Mouse (Mus musculus) heart, postnatal 25 days (tissue): ENCODE measurements at regions not wholly inside any gene's neighbourhood (a gene's known extent, or its start where the extent isn't known, plus 50 kb on each side); places are given as distances from the start of the nearest gene placed in this dataset.
A peak's percentile ranks its signal among the peaks of the same experiment; 100 is the strongest.

Source experiments
- DNase-seq: peaks from one replicate; pipeline ENCODE4 v3.0.0; 2022; ENCODE audit warnings: low spot score
- intact Hi-C: fragments of 180-260 bp; cut with DNase I; formaldehyde crosslinking; loops from one replicate; pipeline ENCODE4 v1.15.1; 2025

DNA sequence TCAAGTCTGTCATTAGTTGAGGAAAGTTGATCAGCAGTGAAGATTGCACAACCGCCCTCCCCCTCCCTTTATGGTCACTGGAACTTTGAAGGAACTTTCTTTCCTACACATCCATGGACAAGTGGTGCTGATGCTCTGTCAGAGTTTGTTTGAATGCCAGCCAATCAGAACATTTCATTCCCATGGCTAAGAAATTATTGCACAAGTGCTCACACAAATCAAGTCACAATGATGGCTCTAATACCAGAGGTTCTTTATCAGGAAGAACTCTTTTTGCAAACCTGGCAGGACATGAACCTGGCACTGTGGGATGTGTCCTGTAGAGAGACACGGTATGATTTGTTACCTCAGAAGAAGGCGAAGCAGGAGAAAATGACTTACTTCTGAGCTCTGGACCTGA is 54.3 kb upstream of the Spry2 start:
- no peak for DNase-seq
- intact Hi-C loops = no loop called here

DNA sequence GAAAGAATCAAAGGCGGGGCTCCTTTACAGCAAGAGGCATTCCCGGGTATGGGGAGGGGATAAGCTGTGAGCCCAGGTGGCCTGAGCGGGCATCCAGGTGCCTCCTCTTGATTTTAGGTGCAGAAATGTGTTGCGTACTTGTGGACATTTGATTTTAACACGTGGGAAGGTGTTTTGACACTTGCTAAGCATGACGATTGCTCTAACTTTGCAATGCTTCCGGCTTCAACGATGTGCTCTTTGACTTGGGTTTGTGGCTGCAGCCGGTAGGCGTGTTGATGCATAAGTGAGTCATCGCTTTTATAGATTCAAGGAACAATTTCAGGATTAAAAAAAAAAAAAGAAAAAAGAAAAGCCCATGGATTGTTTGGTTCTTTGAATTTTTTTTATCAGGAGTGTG is 58.5 kb upstream of the Spry2 start:
- DNase-seq = no peak
- intact Hi-C loops = no loop called here

- intact Hi-C loops = no loop called here
- no peak for DNase-seq
Measured at GRCm38 (mm10) chr14:105956796-105957195, 60.2 kb upstream of the Spry2 start.

DNA sequence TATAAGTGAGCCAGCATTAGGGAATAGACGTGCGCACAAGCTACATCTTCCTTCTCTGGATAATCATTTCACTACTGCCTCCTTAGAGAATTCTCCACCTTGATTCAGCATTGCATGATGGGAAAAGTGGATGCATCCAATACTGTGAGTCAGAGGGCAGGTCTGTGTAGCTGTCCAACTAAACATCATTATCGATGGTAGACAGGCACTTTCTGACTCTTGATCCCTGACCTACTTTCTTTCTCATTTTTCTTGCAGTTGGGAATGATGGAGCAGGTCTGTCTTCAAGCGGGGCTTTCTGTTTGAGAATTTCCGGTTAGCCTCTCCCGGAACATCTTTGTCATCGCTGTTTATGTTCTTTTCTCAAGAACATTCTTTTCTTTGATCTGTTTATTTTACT is 61.4 kb upstream of the Spry2 start:
- no peak for DNase-seq
- intact Hi-C loops = no loop called here

DNA sequence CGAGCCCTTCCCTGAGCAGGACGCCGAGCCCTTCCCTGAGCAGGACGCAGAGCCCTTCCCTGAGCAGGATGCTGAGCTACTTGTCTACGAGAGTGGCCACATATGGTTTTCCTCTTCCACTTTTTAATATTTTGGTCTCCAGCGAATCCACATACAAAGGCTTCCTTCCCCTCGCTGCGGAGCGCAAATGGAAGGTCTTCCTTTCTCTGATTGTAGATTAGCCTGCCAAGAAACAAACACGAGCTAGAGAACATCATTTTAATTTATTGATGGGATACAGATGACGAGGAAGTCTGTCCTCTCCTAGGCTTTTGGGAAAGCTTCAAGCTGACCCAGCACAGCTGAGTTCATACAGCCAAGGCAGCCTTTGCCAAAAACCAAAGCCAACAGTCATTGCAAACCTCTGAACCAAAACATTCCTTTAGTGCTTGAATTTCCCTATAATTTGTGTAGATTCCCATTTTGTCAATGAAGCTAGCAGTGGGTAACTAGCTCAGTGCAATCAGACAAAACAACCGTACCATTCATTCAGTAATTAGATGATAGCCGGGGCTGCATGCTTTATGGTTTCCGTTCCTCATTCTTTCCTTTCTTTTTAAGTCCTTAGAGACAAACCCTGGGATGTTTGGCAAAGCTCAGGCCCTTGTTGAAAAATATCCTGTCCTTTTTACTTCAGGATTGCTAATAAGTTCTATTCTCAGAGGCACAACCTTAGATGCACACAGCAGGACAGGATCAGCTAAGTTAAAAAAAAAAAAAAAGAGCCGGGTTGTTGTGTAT is 83.1 kb upstream of the Spry2 start:
- DNase-seq = peak; percentile 17
- intact Hi-C loops = no loop called here

DNA sequence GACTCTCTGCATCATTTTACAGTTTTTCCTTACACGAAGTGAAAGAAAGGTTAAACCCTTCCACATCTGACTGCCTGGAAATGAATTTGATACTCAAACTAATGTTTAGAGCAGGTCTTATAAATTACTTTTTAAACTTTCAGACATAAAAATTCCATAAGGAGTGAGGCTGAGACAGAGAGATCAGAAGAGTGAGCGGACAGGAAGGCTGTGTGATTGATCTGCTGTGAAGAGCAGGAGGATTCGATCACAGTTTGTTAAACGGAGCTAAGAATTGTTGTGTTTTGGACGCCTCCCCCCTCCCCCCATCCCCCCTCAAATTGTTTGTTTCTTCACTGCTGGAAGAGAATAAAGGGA is 83.7 kb upstream of the Spry2 start:
- DNase-seq = no peak
- intact Hi-C loops = no loop called here

- intact Hi-C loops = no loop called here
- peak; percentile 3 for DNase-seq
Measured at GRCm38 (mm10) chr14:105987341-105987882, 90.8 kb upstream of the Spry2 start.

DNA sequence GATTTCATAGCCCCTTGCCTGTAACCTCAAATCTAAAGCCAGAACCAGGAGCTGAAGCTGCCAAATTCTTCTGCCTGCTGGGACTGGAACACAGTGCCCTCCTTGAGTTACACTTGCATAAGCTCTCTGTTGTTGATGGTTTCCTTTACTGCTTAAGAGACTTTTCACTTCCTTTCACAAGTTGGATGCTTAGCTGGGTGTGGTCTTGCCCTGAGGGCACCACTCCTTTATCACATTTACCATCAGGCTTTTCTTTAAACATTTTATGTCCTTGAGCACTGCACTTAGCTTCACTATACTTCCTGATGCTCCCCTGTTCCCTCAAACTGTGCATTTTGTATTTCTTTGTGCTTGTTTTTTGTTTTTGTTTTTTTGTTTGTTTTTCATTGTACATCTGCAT is 92.1 kb upstream of the Spry2 start:
- intact Hi-C loops = no loop called here

DNA sequence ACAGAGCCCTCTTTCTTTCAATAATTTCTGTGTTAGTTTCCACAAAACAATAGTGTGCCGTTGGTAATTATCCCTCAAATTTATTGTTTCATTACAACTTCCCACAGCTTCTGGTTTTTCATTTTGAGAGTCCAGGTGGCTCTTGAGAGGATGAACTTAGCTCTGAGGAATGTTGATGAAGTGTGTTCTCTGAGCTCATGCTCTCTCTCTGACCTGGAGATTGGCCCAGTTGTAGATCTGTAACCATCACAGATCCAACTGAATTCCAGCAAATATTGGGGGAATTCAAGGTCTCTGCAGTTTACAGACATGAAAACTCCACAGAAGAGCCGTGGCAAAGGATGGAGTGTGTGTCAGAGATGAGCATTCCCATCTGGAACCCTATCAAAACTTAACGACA is 96.5 kb upstream of the Spry2 start:
- no peak for DNase-seq
- intact Hi-C loops = no loop called here

More for the DNA sequence above, 92.1 kb upstream of the Spry2 start:
- no peak for DNase-seq

GRCm38 (mm10) chr14:105999801-106000200 is 103.2 kb upstream of the Spry2 start:
- intact Hi-C loops = no loop called here
- no peak for DNase-seq

- intact Hi-C loops = no loop called here
- no peak for DNase-seq
Measured at GRCm38 (mm10) chr14:106007769-106008168, 98.2 kb upstream of the Trim52 start.

DNA sequence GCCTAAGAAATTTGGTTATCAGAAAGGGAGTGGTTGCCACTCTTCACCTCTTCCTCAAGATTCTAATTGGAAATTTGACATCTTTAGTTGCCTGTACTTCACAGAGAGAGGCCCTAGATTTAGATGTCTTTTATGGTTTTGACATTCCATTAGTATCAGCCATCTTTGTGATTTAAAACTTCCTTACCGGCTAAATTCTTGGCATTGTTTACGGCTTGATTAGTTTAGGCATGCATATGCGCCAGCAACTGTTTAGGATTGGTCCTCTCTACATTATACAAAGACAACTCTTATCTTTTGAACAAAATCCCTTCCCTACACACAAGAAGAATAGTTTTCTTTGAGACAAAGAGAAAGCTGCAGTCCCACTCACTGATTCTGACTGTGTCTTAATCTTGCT is 97.0 kb upstream of the Trim52 start:
- intact Hi-C loops = no loop called here

DNA sequence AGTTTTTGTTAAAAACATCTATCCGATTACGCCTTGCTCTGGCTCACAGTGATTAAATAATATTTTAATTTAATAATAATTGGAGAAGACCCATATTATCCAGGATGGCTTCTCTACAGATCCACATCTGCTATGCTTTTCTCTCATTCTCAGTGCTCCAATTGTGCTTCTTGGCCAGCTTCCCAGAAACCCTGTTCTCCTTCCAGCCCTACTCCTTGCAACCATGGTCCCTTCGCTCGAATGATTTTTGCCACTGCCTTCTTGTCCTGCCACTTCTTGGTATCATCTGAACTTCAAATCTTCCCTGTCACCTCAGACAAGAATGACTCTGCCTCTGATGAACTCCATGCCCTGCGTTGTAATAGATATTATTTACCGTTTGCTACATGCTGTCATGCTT is 95.0 kb upstream of the Trim52 start:
- intact Hi-C loops = no loop called here

More for the DNA sequence above, 97.0 kb upstream of the Trim52 start:
- no peak for DNase-seq

DNA sequence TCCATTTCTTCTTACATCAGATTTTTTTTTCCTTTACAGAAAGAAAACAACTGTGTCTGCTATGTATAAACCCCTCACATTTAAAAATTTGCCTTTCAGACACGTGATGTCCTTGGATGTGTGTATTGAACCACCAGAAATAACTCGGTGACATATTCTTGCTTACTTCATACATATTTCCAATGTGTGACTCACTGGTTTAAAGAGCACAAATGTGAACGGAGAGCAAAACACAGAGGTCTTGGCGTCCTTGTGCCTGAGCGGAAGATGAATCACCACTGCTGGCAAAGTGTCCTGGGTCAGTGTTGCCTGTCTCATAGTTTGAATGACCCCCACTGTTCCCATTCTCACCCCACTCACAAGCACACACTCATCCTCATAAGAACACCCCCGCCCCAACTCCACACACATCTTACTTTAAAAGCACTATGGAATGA is 94.0 kb upstream of the Trim52 start:
- DNase-seq = peak; percentile 48
- intact Hi-C loops = no loop called here

More for the DNA sequence above, 95.0 kb upstream of the Trim52 start:
- DNase-seq = no peak

GRCm38 (mm10) chr14:106022806-106023205 is 83.2 kb upstream of the Trim52 start:
- no peak for DNase-seq
- intact Hi-C loops = no loop called here

DNA sequence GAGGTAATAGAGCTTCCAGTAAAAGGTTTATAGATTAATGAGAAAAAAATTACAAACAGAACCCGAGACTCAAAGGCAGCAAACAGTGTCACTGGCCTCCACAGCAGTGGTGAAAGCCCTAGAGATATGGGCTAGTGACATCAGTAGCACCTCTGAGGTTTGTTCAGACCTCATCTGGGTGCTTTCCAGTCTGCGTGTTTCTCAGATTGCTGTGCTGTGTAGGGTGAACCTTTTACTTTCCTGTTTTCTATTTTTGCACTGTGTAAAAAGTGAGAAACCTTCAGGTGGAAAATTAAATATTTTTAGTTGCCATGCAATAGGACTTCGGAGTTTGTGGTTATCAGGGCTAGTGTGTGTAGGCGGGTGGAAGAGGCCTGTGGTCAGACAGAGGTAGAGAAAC is 79.2 kb upstream of the Trim52 start:
- intact Hi-C loops = no loop called here
- DNase-seq = no peak

GRCm38 (mm10) chr14:106027686-106028085 is 78.3 kb upstream of the Trim52 start:
- DNase-seq = no peak
- intact Hi-C loops = no loop called here

GRCm38 (mm10) chr14:106031094-106031493 is 74.9 kb upstream of the Trim52 start:
- intact Hi-C loops = no loop called here
- no peak for DNase-seq

- intact Hi-C loops = no loop called here
- no peak for DNase-seq
Measured at GRCm38 (mm10) chr14:106033793-106034192, 72.2 kb upstream of the Trim52 start.

GRCm38 (mm10) chr14:106034933-106035665 is 70.9 kb upstream of the Trim52 start:
- intact Hi-C loops = no loop called here

GRCm38 (mm10) chr14:106044274-106044673 is 61.7 kb upstream of the Trim52 start:
- intact Hi-C loops = no loop called here
- DNase-seq = no peak

More at GRCm38 (mm10) chr14:106034933-106035665, 70.9 kb upstream of the Trim52 start:
- no peak for DNase-seq
